ENCODE assay signal across 14 mouse cellular contexts in genomic region chr5:117457121-117457520, GRCm38 (mm10). TPM values are rescaled to one million over a fixed set of nuclear protein-coding genes. Genes with fewer than 3 reads are reported as not detected.
"Had no signal": no experiment of that assay in that cellular context is flagged by ENCODE, and none has a peak within 500 bp of the region (broad histone marks: within the 10 kb centered on the region; RNA-seq: fewer than 3 reads in every experiment).

No protein-coding gene starts in this region.

- H3K27ac ChIP-seq: kidney, embryonic 15.5 days; limb, embryonic 12.5 days; liver, embryonic 13.5 days; lung, embryonic 15.5 days; midbrain, embryonic 15.5 days; neural tube, embryonic 13.5 days; stomach, postnatal 0 days had no signal

- H3K4me2 ChIP-seq: kidney, embryonic 15.5 days; limb, embryonic 12.5 days; liver, embryonic 13.5 days; lung, embryonic 15.5 days; midbrain, embryonic 15.5 days; neural tube, embryonic 13.5 days had no signal

- H3K4me3 ChIP-seq: kidney, embryonic 15.5 days; limb, embryonic 12.5 days; liver, embryonic 13.5 days; lung, embryonic 15.5 days; midbrain, embryonic 15.5 days; neural tube, embryonic 13.5 days had no signal

- ATAC-seq: midbrain, embryonic 15.5 days had no signal

- H3K9ac ChIP-seq: kidney, embryonic 15.5 days; limb, embryonic 12.5 days; liver, embryonic 13.5 days; liver, postnatal 0 days; lung, embryonic 15.5 days; midbrain, embryonic 15.5 days; neural tube, embryonic 13.5 days had no signal

- H3K27me3 ChIP-seq: kidney, embryonic 15.5 days; limb, embryonic 12.5 days; liver, embryonic 13.5 days; lung, embryonic 15.5 days; midbrain, embryonic 15.5 days; neural tube, embryonic 13.5 days had no signal

- H3K36me3 ChIP-seq: kidney, embryonic 15.5 days; limb, embryonic 12.5 days; liver, embryonic 13.5 days; lung, embryonic 15.5 days; midbrain, embryonic 15.5 days; neural tube, embryonic 13.5 days had no signal

- H3K9me3 ChIP-seq: liver, embryonic 13.5 days; lung, embryonic 15.5 days; midbrain, embryonic 15.5 days had no signal

- DNase-seq: kidney, adult 18-20 months; kidney, postnatal 14 days; liver, embryonic 13.5 days; liver, postnatal 0 days; lung, postnatal 14 days; thymus, postnatal 4 days had no signal

- H3K4me1 ChIP-seq: limb, embryonic 12.5 days; lung, embryonic 15.5 days; midbrain, embryonic 15.5 days had no signal

RNA-seq across cellular contexts. Expression of gene Ksr2, which starts 43.3 kb away (rescaled TPM):
- total RNA-seq: megakaryocyte-erythroid progenitor cell, adult 5-6 weeks; monocyte, adult 5-6 weeks had no signal
